ENCODE assay signal across 9 mouse cellular contexts in the genomic region with DNA sequence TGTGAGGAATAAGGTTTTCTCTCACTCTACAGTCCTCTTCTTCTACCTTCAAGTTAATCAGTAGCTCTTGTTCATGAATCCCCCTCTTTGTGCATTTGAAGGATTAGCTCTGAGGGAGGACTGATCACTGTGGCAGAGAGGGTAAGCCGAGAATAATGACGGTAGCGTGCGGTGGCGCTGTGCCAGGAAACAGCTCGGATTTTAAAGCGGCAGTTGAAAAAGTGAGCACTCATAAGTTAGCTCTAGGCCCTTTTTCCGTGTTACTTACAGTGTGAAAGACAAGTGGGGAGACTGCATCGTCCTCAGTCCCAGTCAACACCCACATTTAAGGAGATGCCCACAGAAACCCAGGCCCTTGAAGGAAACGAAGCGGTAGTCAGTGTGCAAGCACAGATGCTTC. TPM values are rescaled to one million over a fixed set of nuclear protein-coding genes. Genes with fewer than 3 reads are reported as not detected.
DNase-seq lines count a peak whose midpoint lies in the region; ATAC-seq lines count a peak whose summit lies in the region.
"Had no signal": no experiment of that assay in that cellular context is flagged by ENCODE, and none has a peak within 500 bp of the region (broad histone marks: within the 10 kb centered on the region; RNA-seq: fewer than 3 reads in every experiment).

No protein-coding gene starts in this region.

- DNase-seq in heart, adult 11 months = peak; percentile 79
- peak; percentile 28 for DNase-seq in urinary bladder, postnatal 14 days (ENCODE audit: low spot score)
- no peak for DNase-seq in urinary bladder, postnatal 25 days (ENCODE audit: low spot score)
- no peak for DNase-seq in thymus, postnatal 25 days

- peaks cover 3% of the 10 kb centered on the region for H3K4me1 ChIP-seq in heart, embryonic 12.5 days (replicated peaks)
- peaks cover 4% of the 10 kb centered on the region; the same call in 1 of the 2 replicates for H3K4me1 ChIP-seq in intestine, embryonic 15.5 days (replicated peaks)
- peaks cover 15% of the 10 kb centered on the region; the same call in 1 of the 2 replicates for H3K4me1 ChIP-seq in midbrain, embryonic 12.5 days

- H3K4me2 ChIP-seq in heart, embryonic 12.5 days = no peak overlapping the region
- peak overlapping the region; percentile 28; the same call in 1 of the 2 replicates for H3K4me2 ChIP-seq in intestine, embryonic 15.5 days (replicated peaks)
- H3K4me2 ChIP-seq in midbrain, embryonic 12.5 days (replicated peaks) = 0 out of 2 replicates have a peak overlapping the region, but pooled peaks have one; percentile 14

- ATAC-seq in heart, embryonic 12.5 days (ENCODE audit: insufficient number of reproducible peaks, low FRiP score) = no peak
- no peak for ATAC-seq in intestine, embryonic 15.5 days
- no peak for ATAC-seq in midbrain, embryonic 12.5 days (ENCODE audit: low FRiP score, low read depth)
- ATAC-seq in inflammation-experienced regulatory T-cells, adult 6 months = no peak

- H3K27ac ChIP-seq in heart, embryonic 12.5 days (ENCODE audit: poor library complexity, severe bottlenecking) = no peak overlapping the region
- no peak overlapping the region for H3K27ac ChIP-seq in intestine, embryonic 15.5 days
- H3K27ac ChIP-seq in midbrain, embryonic 12.5 days (replicated peaks) = peak overlapping the region; percentile 49; the same call in 1 of the 2 replicates

- H3K4me3 ChIP-seq in heart, embryonic 12.5 days = no peak overlapping the region
- H3K4me3 ChIP-seq in intestine, embryonic 15.5 days (replicated peaks) = no peak overlapping the region
- H3K4me3 ChIP-seq in midbrain, embryonic 12.5 days = no peak overlapping the region

- WGBS in heart, embryonic 12.5 days = 58% methylated on average over 11 of the region's 11 CpGs
- WGBS in intestine, embryonic 15.5 days = 39% methylated on average over 11 of the region's 11 CpGs
- 23% methylated on average over 11 of the region's 11 CpGs for WGBS in midbrain, embryonic 12.5 days

- no peaks in the 10 kb centered on the region for H3K9me3 ChIP-seq in heart, embryonic 12.5 days (replicated peaks)
- no peaks in the 10 kb centered on the region for H3K9me3 ChIP-seq in intestine, embryonic 15.5 days
- no peaks in the 10 kb centered on the region for H3K9me3 ChIP-seq in midbrain, embryonic 12.5 days

- no peaks in the 10 kb centered on the region for H3K36me3 ChIP-seq in heart, embryonic 12.5 days
- no peaks in the 10 kb centered on the region for H3K36me3 ChIP-seq in intestine, embryonic 15.5 days
- no peaks in the 10 kb centered on the region for H3K36me3 ChIP-seq in midbrain, embryonic 12.5 days

- H3K9ac ChIP-seq in heart, embryonic 12.5 days = no peak overlapping the region
- H3K9ac ChIP-seq in intestine, embryonic 15.5 days = no peak overlapping the region
- no peak overlapping the region; the same call in 1 of the 2 replicates for H3K9ac ChIP-seq in midbrain, embryonic 12.5 days (replicated peaks)

- H3K27me3 ChIP-seq in heart, embryonic 12.5 days (replicated peaks) = no peaks in the 10 kb centered on the region
- no peaks in the 10 kb centered on the region for H3K27me3 ChIP-seq in intestine, embryonic 15.5 days (replicated peaks)
- H3K27me3 ChIP-seq in midbrain, embryonic 12.5 days = no peaks in the 10 kb centered on the region; the same call in 1 of the 2 replicates
- H3K27me3 ChIP-seq: CH12.LX had no signal

RNA-seq across cellular contexts. Expression of gene Stag1, which starts 19.3 kb away (rescaled TPM):
- 38.6 and 39.0 TPM in 2 replicates for polyA plus RNA-seq in heart, embryonic 12.5 days (2016; fragmentation: Nextera tagmentation; extraction: Ambion mirVana)
- polyA plus RNA-seq in intestine, embryonic 15.5 days (2015; fragmentation: Nextera tagmentation; extraction: Ambion mirVana) = 33.2 and 37.3 TPM in 2 replicates
- 57.0 and 63.6 TPM in 2 replicates for polyA plus RNA-seq in midbrain, embryonic 12.5 days (2016; fragmentation: Nextera tagmentation; extraction: Ambion mirVana)
- 100 to 1,000 TPM in 1 of 3 experiments, 10 to 100 TPM in 2; 87.7 to 100 (median 92.5) TPM for polyA plus RNA-seq in inflammation-experienced regulatory T-cells, adult 6 months (2017; shearing (Covaris generic))

RNA-seq across cellular contexts. Expression of gene Slc35g2, which starts 46.1 kb away (rescaled TPM):
- 8.3 and 9.6 TPM in 2 replicates for polyA plus RNA-seq in heart, embryonic 12.5 days (2016; fragmentation: Nextera tagmentation; extraction: Ambion mirVana)
- 3.8 and 4.8 TPM in 2 replicates for polyA plus RNA-seq in intestine, embryonic 15.5 days (2015; fragmentation: Nextera tagmentation; extraction: Ambion mirVana)
- polyA plus RNA-seq in midbrain, embryonic 12.5 days (2016; fragmentation: Nextera tagmentation; extraction: Ambion mirVana) = 6.7 and 8.9 TPM in 2 replicates
- 1 to 10 TPM in 1 of 3 experiments, under 1 TPM in 2; 0.56 to 1.3 (median 0.98) TPM for polyA plus RNA-seq in inflammation-experienced regulatory T-cells, adult 6 months (2017; shearing (Covaris generic))

Comparison
In these comparisons a context has a peak if more than half of its experiments do, and no peak if none do; other contexts are left out.
1. DNase-seq: peak in heart, adult 11 months (single experiment) and urinary bladder, postnatal 14 days (single experiment); none in urinary bladder, postnatal 25 days (single experiment) and thymus, postnatal 25 days (single experiment).